Mouse (Mus musculus) E14TG2a.4 (cell line): ENCODE data around the gene Pnpla3.

Source experiments
- CTCF ChIP-seq: conservative IDR thresholded peaks from 2 replicates; pipeline ENCODE4 v1.5.1; 2014; ENCODE audit warnings: low read length
- NANOG ChIP-seq: IDR thresholded peaks from 2 replicates; pipeline ENCODE4 v1.6.1; 2014; ENCODE audit warnings: borderline replicate concordance, low read length, mixed read lengths
- POU5F1 ChIP-seq: IDR thresholded peaks from 2 replicates; pipeline ENCODE4 v1.6.1; 2014; ENCODE audit warnings: low read length, borderline replicate concordance

GRCm38 (mm10) chr15:84136473-84137415, 30.9 kb upstream of the Pnpla3 start:
- TF ChIP-seq CTCF (no peak), NANOG (no peak), POU5F1 (no peak)
